Mouse (Mus musculus): ENCODE results near the gene Rictor. TPM values are rescaled to one million over a fixed set of nuclear protein-coding genes. Genes with fewer than 3 reads are reported as not detected.

Gene Rictor
- polyA plus RNA-seq, 1 experiment from 2014 or later, result 13.5 TPM

DNA sequence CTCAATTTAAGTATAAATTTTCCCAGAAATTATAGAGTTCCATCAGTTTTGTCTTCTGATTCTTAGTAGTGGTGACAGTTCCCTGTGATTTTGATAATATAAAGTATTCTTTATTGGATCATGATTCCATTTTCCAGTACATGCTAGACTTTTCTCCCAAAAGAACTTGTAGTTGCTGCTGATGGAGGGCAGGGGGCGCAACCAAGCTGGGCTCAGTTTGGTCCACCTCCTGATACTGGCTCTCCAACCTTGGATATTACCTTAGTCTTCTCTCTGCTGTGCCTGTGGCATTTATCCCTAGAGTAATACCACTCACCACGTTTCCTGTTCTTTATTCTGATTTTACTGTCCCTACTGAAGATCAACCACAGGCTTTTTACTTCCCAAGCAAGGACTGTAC, 6.0 kb upstream of the Rictor start:
- no peaks in the 10 kb centered on the region for H3K9me3 ChIP-seq (ENCODE audit: control insufficient read depth)
- no peak for ATAC-seq

DNA sequence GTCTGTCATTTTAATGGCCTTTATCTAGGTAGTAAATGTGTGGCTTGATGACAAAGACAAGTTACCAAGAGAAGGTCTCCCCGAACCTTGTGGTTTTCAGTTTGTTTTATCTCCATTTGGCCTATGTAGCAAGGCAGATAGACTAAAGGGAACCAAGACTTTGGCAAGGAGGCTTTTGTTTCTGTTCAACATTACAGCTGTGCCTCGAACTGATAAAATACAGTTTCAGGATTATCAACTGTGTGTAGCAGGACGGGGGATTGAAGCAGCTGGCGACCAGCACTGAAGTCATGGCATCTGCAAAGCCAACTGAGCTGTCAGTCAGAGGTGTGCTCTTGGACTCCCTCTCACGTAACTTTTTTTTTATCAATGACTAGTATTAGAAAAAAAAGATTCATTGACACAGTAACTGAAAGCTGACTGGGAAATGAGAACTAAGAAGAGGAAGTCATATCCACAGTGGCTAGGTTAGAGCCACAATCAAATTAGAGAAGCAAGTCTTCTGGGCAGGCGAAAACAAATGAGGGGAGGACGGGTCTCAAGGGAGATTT, 2.8 kb upstream of the Rictor start:
- Histone ChIP-seq H3K27ac (ENCODE audit: low read depth, low read length) (no peak overlapping the region), H3K4me3 (ENCODE audit: low read depth, low read length) (no peak overlapping the region), H3K9ac (ENCODE audit: low read depth, low read length) (no peak overlapping the region), H3K36me3 (ENCODE audit: control insufficient read depth, insufficient read depth) (no peaks in the 10 kb centered on the region), H3K27me3 (replicated peaks; ENCODE audit: control insufficient read depth, insufficient read depth, low read length) (no peaks in the 10 kb centered on the region; the same call in 1 of the 2 replicates), H3K4me2 (replicated peaks; ENCODE audit: low read depth) (no peak overlapping the region), H3K4me1 (replicated peaks; ENCODE audit: control insufficient read depth, insufficient read depth, low read length) (no peaks in the 10 kb centered on the region), H3K9me3 (ENCODE audit: control insufficient read depth) (no peaks in the 10 kb centered on the region)
- ATAC-seq, result no peak
- 54% methylated on average over 7 of the region's 7 CpGs for WGBS
- TF ChIP-seq CTCF (IDR thresholded peaks at IDR 0.05; ENCODE audit: low read depth), result no peak

More for the DNA sequence above, 6.0 kb upstream of the Rictor start:
- no peaks in the 10 kb centered on the region for H3K36me3 ChIP-seq (ENCODE audit: control insufficient read depth, insufficient read depth)
- no peaks in the 10 kb centered on the region; the same call in 1 of the 2 replicates for H3K27me3 ChIP-seq (replicated peaks; ENCODE audit: control insufficient read depth, insufficient read depth, low read length)
- H3K4me2 ChIP-seq (replicated peaks; ENCODE audit: low read depth), result no peak overlapping the region
- no peak overlapping the region for H3K27ac ChIP-seq (ENCODE audit: low read depth, low read length)
- peak; percentile 59 for TF ChIP-seq CTCF (IDR thresholded peaks at IDR 0.05; ENCODE audit: low read depth)
- no peak overlapping the region for H3K9ac ChIP-seq (ENCODE audit: low read depth, low read length)
- H3K4me1 ChIP-seq (replicated peaks; ENCODE audit: control insufficient read depth, insufficient read depth, low read length), result no peaks in the 10 kb centered on the region
- no peak overlapping the region for H3K4me3 ChIP-seq (ENCODE audit: low read depth, low read length)
- 64% methylated on average over 2 of the region's 2 CpGs for WGBS

DNA sequence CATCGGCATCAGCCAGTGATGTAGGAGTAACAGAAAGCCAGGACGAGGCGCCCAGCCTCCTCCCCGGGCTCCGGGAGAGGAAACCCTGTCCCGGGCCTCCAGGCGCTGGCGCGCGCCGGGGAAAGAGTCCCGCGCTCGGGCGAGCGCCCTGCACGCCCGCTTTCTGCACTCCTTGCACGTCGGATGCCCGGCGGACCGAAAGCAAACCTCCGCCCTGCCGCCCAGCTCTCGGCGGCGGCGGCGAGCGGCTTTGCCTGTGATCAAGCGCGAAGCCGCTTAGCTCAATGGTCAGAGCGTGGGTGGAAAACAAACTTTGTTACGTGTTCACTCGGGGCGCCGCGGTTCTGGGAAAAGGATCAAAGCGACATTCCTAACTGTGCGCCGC, 636 bp upstream of the Rictor start:
- under 1% methylated on average over 43 of the region's 43 CpGs for WGBS
- peak overlapping the region; percentile 93 for H3K27ac ChIP-seq (ENCODE audit: low read depth, low read length)
- no peak for TF ChIP-seq CTCF (IDR thresholded peaks at IDR 0.05; ENCODE audit: low read depth)

GRCm38 (mm10) chr15:6708526-6709441, 605 bp downstream of the Rictor start:
- H3K27me3 ChIP-seq (replicated peaks; ENCODE audit: control insufficient read depth, insufficient read depth, low read length), result no peaks in the 10 kb centered on the region; the same call in 1 of the 2 replicates
- H3K9ac ChIP-seq (ENCODE audit: low read depth, low read length), result peak overlapping the region; percentile 99
- H3K4me3 ChIP-seq (ENCODE audit: low read depth, low read length), result peak overlapping the region; percentile 95
- TF ChIP-seq CTCF (IDR thresholded peaks at IDR 0.05; ENCODE audit: low read depth), result no peak
- ATAC-seq, result peak; percentile 48
- peak overlapping the region; percentile 93 for H3K27ac ChIP-seq (ENCODE audit: low read depth, low read length)
- no peaks in the 10 kb centered on the region for H3K36me3 ChIP-seq (ENCODE audit: control insufficient read depth, insufficient read depth)
- peak overlapping the region; percentile 91 for H3K4me2 ChIP-seq (replicated peaks; ENCODE audit: low read depth)
- under 1% methylated on average over 73 of the region's 89 CpGs for WGBS
- H3K4me1 ChIP-seq (replicated peaks; ENCODE audit: control insufficient read depth, insufficient read depth, low read length), result 0 out of 2 replicates have a peak, but pooled peaks cover 3% of the 10 kb centered on the region
- H3K9me3 ChIP-seq (ENCODE audit: control insufficient read depth), result no peaks in the 10 kb centered on the region

More for the DNA sequence above, 636 bp upstream of the Rictor start:
- Histone ChIP-seq H3K27me3 (replicated peaks; ENCODE audit: control insufficient read depth, insufficient read depth, low read length) (no peaks in the 10 kb centered on the region; the same call in 1 of the 2 replicates), H3K36me3 (ENCODE audit: control insufficient read depth, insufficient read depth) (no peaks in the 10 kb centered on the region), H3K9ac (ENCODE audit: low read depth, low read length) (peak overlapping the region; percentile 99), H3K9me3 (ENCODE audit: control insufficient read depth) (no peaks in the 10 kb centered on the region), H3K4me1 (replicated peaks; ENCODE audit: control insufficient read depth, insufficient read depth, low read length) (no peaks in the 10 kb centered on the region), H3K4me2 (replicated peaks; ENCODE audit: low read depth) (peak overlapping the region; percentile 91), H3K4me3 (ENCODE audit: low read depth, low read length) (peak overlapping the region; percentile 95)
- ATAC-seq, result peak; percentile 71

DNA sequence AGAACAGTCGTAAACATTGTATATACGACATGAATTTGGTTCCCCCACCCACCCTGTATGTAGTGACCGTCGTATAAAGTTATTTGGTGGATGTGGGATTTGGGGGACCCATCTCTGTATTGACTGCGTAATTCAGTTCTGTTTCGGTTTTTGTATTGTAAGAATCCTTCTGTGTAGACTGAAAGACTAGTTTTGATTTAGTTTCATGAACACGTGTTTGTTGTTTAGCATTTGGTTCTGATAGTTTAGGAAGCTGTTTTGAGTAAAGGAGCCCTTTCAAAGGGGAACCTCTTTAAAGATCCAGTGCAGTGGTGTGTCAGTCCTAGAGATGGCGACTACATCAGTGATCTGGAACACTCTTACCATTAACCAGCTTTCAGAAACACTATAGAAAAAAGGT, 1.4 kb downstream of the Rictor start:
- Histone ChIP-seq H3K9me3 (ENCODE audit: control insufficient read depth) (no peaks in the 10 kb centered on the region), H3K4me3 (ENCODE audit: low read depth, low read length) (peak overlapping the region; percentile 95), H3K4me2 (replicated peaks; ENCODE audit: low read depth) (peak overlapping the region; percentile 91), H3K9ac (ENCODE audit: low read depth, low read length) (peak overlapping the region; percentile 99; the same call in 1 of the 2 replicates), H3K4me1 (replicated peaks; ENCODE audit: control insufficient read depth, insufficient read depth, low read length) (0 out of 2 replicates have a peak, but pooled peaks cover 3% of the 10 kb centered on the region), H3K27ac (ENCODE audit: low read depth, low read length) (no peak overlapping the region), H3K27me3 (replicated peaks; ENCODE audit: control insufficient read depth, insufficient read depth, low read length) (no peaks in the 10 kb centered on the region; the same call in 1 of the 2 replicates), H3K36me3 (ENCODE audit: control insufficient read depth, insufficient read depth) (no peaks in the 10 kb centered on the region)
- TF ChIP-seq CTCF (IDR thresholded peaks at IDR 0.05; ENCODE audit: low read depth), result no peak
- 30% methylated on average over 8 of the region's 8 CpGs for WGBS
- ATAC-seq, result no peak

GRCm38 (mm10) chr15:6710341-6710740, 2.2 kb downstream of the Rictor start:
- H3K9me3 ChIP-seq (ENCODE audit: control insufficient read depth), result no peaks in the 10 kb centered on the region
- ATAC-seq, result no peak
- H3K4me3 ChIP-seq (ENCODE audit: low read depth, low read length), result no peak overlapping the region
- H3K9ac ChIP-seq (ENCODE audit: low read depth, low read length), result no peak overlapping the region
- H3K4me1 ChIP-seq (replicated peaks; ENCODE audit: control insufficient read depth, insufficient read depth, low read length), result 0 out of 2 replicates have a peak, but pooled peaks cover 3% of the 10 kb centered on the region
- no peaks in the 10 kb centered on the region; the same call in 1 of the 2 replicates for H3K27me3 ChIP-seq (replicated peaks; ENCODE audit: control insufficient read depth, insufficient read depth, low read length)
- WGBS, result 59% methylated on average over 7 of the region's 7 CpGs
- TF ChIP-seq CTCF (IDR thresholded peaks at IDR 0.05; ENCODE audit: low read depth), result no peak
- H3K4me2 ChIP-seq (replicated peaks; ENCODE audit: low read depth), result no peak overlapping the region
- H3K36me3 ChIP-seq (ENCODE audit: control insufficient read depth, insufficient read depth), result no peaks in the 10 kb centered on the region
- H3K27ac ChIP-seq (ENCODE audit: low read depth, low read length), result no peak overlapping the region

All from intestine, postnatal 0 days (tissue).